Mouse (Mus musculus) hindbrain, postnatal 0 days (tissue): Measurements from ENCODE around the gene Ppfibp1. TPM values are rescaled to one million over a fixed set of nuclear protein-coding genes. Genes with fewer than 3 reads are reported as not detected.

Source experiments
- ATAC-seq: fragments of 200-750 bp; cut with Nextera tagmentation; 2 replicates; pipeline ENCODE4 v1.8.0; 2017; ENCODE audit warnings: mild to moderate bottlenecking, moderate TSS enrichment, moderate library complexity
- DNase-seq: peaks from one replicate; pipeline ENCODE4 v3.0.0-alpha.2; 2015; ENCODE audit warnings: low spot score
- H3K27ac ChIP-seq: fragments of 300-500 bp; sonication (generic); 2 replicates; pipeline ENCODE4 v1.5.1; 2014; ENCODE audit warnings: mild to moderate bottlenecking
- H3K27me3 ChIP-seq: fragments of 300-500 bp; sonication (generic); 2 replicates; pipeline ENCODE4 v1.6.1; 2014; ENCODE audit warnings: low read length, mixed read lengths; ENCODE audit not compliant: insufficient read depth
- H3K36me3 ChIP-seq: fragments of 300-500 bp; sonication (generic); 2 replicates; pipeline ENCODE4 v1.6.1; 2014; ENCODE audit warnings: low read length, mixed read lengths; ENCODE audit not compliant: insufficient read depth
- H3K4me1 ChIP-seq: fragments of 300-500 bp; sonication (generic); 2 replicates; pipeline ENCODE4 v1.6.1; 2014; ENCODE audit warnings: antibody characterized with exemption, low read length, mixed read lengths; ENCODE audit not compliant: insufficient read depth
- H3K4me2 ChIP-seq: fragments of 300-500 bp; sonication (generic); 2 replicates; pipeline ENCODE4 v1.6.1; 2014; ENCODE audit warnings: low read depth, mild to moderate bottlenecking, low read length, moderate library complexity, mixed read lengths
- H3K4me3 ChIP-seq: fragments of 300-500 bp; sonication (generic); 2 replicates; pipeline ENCODE4 v1.5.1; 2014; ENCODE audit warnings: low read length
- H3K9ac ChIP-seq: fragments of 300-500 bp; sonication (generic); replicated peaks from 2 replicates; pipeline ENCODE4 v1.6.1; 2014; ENCODE audit warnings: mild to moderate bottlenecking, low read length, moderate library complexity, mixed read lengths
- H3K9me3 ChIP-seq: fragments of 300-500 bp; sonication (generic); 2 replicates; pipeline ENCODE4 v1.6.1; 2016; ENCODE audit warnings: low read length, mixed read lengths
- CTCF ChIP-seq: IDR thresholded peaks from 2 replicates; pipeline ENCODE4 v1.5.1; 2016; ENCODE audit warnings: antibody characterized with exemption, control low read depth, low read depth
- WGBS: fragments of 180-500 bp; shearing (Covaris S2); extraction: QIAGEN DNeasy Blood & Tissue Kit; methylation state at CpG from one replicate; pipeline ENCODE4 v1.1.7; 2014; 5-methylcytosine and 5-hydroxymethylcytosine counted together
- polyA plus RNA-seq: library from polyadenylated mRNA; unstranded; fragments of >200 nt; fragmentation: Nextera tagmentation; extraction: Ambion mirVana; gene quantifications from 2 replicates; pipeline ENCODE4 v1.2.1, GENCODE M21; 2015
- total RNA-seq: library from RNA; depleted of rRNA; stranded (reverse); fragments of >200 nt; gene quantifications from 2 replicates; pipeline ENCODE4 v1.2.3, GENCODE M21; 2014

Gene Ppfibp1
- total and polyA plus RNA-seq, 2 experiments from 2014 or later: 16.3 to 26.8 TPM

DNA sequence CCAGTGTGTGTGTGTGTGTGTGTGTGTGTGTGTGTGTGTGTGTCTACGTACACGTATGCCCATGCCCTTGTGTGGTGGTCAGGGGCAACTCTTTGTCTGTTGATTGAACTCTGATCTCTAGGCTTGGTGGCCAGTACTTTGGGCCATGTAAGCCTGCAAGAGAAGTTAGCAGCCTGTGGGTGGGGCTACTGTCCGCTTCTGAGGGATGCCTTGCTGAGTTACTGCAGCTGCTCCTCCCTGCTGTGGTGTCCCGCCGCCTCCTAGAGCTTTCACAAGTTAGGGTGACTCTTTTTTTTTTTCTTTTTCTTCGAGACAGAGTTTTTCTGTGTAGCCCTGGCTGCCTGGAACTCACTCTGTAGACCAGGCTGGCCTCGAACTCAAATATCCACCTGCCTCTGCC is 171.0 kb downstream of the Ppfibp1 start:
- H3K36me3 ChIP-seq: peaks cover 26% of the 10 kb centered on the region
- no peaks in the 10 kb centered on the region for H3K27me3 ChIP-seq
- no peak overlapping the region for H3K4me3 ChIP-seq
- 70% methylated on average over 7 of the region's 7 CpGs for whole genome bisulfite sequencing
- no peaks in the 10 kb centered on the region for H3K9me3 ChIP-seq
- DNase-seq: no peak
- H3K27ac ChIP-seq: no peak overlapping the region
- H3K4me2 ChIP-seq: no peak overlapping the region
- no peak for ATAC-seq
- TF ChIP-seq CTCF: no peak
- no peaks in the 10 kb centered on the region for H3K4me1 ChIP-seq
- no peak overlapping the region for H3K9ac ChIP-seq

DNA sequence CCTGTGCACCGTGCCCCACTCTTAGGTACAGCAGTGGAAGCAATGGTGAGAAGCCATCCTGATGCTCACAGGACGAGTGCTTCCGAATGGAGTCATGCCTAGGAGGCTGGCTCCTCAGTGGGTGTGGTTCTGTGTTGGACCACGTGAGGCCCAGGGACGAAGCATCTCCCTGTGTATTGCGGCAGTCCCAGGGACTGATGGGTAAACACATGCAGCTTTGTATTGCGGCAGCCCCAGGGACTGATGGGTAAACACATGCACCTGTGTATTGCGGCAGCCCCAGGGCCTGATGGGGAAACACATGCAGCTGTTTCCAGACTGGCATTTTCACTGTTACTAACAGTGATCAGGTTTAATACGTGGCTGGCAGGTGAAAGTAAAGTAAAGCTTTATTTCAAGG is 173.3 kb downstream of the Ppfibp1 start:
- DNase-seq (peak; percentile 19), ATAC-seq (peak; percentile 58; the same call in 1 of the 2 replicates)
- no peaks in the 10 kb centered on the region for H3K9me3 ChIP-seq
- H3K4me3 ChIP-seq: no peak overlapping the region
- no peak overlapping the region for H3K4me2 ChIP-seq
- H3K4me1 ChIP-seq: no peaks in the 10 kb centered on the region
- no peak overlapping the region for H3K9ac ChIP-seq
- H3K36me3 ChIP-seq: peaks cover 11% of the 10 kb centered on the region
- no peaks in the 10 kb centered on the region for H3K27me3 ChIP-seq
- TF ChIP-seq CTCF: no peak
- H3K27ac ChIP-seq: no peak overlapping the region
- 79% methylated on average over 9 of the region's 9 CpGs for WGBS

DNA sequence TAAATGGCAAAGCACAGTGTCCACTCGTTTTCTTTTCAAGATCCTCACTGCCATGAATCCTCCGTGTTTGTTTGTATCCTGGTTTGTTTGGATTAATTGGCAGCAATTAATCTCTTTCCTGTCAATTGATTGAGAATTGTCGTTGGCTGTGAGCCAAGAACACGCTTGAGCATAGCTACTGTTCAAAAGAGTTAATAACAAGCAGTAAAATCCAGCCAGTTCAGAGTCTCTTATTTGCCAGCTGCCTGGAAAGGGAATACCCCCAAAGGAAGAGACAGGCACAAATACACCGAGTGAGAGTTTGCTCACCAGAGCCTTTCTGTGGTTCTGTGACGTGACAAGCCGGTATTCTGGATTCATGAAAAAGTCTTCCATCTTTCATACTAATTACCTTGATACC is 173.7 kb downstream of the Ppfibp1 start:
- DNase-seq: peak; percentile 14

DNA sequence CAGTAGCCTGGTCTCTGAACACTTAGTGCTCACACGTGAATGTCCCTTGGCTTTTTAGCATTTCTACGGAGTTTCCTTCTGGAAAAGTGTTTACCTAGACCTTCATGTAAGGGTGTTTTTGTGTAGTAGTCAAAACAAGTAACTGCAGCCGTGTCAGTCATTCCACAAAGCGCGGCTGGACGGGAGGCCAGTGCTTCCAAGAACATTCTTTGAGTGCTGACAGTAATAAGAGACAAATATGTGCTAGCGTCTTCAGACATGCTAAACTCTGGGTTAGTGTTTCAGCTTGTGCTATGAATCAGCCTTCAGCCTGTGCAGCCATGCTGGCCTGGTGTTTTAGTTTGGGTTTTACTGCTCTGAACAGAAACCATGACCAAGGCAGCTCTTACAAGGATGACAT is 174.4 kb downstream of the Ppfibp1 start:
- no peak for ATAC-seq
- WGBS: 90% methylated on average over 7 of the region's 7 CpGs
- Histone ChIP-seq H3K36me3 (peaks cover 18% of the 10 kb centered on the region), H3K9me3 (no peaks in the 10 kb centered on the region), H3K4me3 (no peak overlapping the region), H3K27ac (no peak overlapping the region), H3K4me1 (no peaks in the 10 kb centered on the region), H3K9ac (no peak overlapping the region), H3K4me2 (no peak overlapping the region), H3K27me3 (no peaks in the 10 kb centered on the region)
- DNase-seq: no peak
- no peak for TF ChIP-seq CTCF

More for the DNA sequence above, 173.7 kb downstream of the Ppfibp1 start:
- Histone ChIP-seq H3K4me3 (no peak overlapping the region), H3K36me3 (peaks cover 12% of the 10 kb centered on the region), H3K9ac (no peak overlapping the region), H3K27me3 (no peaks in the 10 kb centered on the region), H3K9me3 (no peaks in the 10 kb centered on the region), H3K4me2 (no peak overlapping the region), H3K4me1 (no peaks in the 10 kb centered on the region), H3K27ac (no peak overlapping the region)
- no peak for TF ChIP-seq CTCF
- ATAC-seq: no peak
- WGBS: 57% methylated on average over 7 of the region's 7 CpGs

DNA sequence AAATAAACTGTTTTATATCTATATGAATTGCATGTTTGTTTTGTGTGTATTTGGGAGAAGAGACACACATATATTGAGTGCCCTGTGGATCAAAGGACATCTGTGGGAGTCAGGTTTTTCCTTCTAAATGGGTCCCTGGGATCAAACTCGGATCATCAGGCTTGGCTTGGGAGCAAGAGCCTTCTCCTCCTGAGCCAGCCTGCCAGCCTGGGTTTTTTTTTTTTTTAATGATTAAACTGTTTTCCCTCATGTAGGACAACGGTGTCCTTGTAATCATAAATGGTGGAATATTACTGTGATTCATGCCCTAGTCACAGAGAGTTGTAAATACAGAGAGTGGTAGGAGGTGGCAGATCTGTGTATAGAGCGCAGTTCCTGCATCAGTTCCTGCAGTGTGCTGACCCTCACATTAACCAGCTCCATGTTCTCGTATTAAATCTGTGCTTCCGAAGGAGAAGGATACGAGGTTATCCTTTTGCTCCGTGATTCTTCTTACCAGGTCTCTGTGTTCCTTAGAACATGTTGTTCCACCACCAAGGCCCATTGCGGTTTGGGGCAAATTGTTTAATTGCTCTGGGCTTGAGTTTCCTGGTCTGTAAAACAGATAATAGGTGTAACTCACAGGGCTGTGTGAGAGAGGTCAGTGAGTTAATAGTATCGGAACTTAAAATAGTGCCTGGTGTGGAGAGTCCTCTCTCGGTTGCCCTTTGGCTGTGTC is 176.1 kb downstream of the Ppfibp1 start:
- WGBS: 94% methylated on average over 10 of the region's 10 CpGs
- no peaks in the 10 kb centered on the region for H3K27me3 ChIP-seq
- H3K27ac ChIP-seq: no peak overlapping the region
- ATAC-seq (no peak), DNase-seq (no peak)
- H3K36me3 ChIP-seq: peaks cover 18% of the 10 kb centered on the region
- H3K4me1 ChIP-seq: no peaks in the 10 kb centered on the region
- no peak overlapping the region for H3K4me3 ChIP-seq
- H3K9ac ChIP-seq: no peak overlapping the region
- H3K9me3 ChIP-seq: no peaks in the 10 kb centered on the region
- TF ChIP-seq CTCF: no peak
- H3K4me2 ChIP-seq: no peak overlapping the region

- no peaks in the 10 kb centered on the region for H3K4me1 ChIP-seq
- no peak overlapping the region for H3K27ac ChIP-seq
- no peak for TF ChIP-seq CTCF
- 87% methylated on average over 6 of the region's 6 CpGs for WGBS
- DNase-seq (no peak), ATAC-seq (no peak)
- no peak overlapping the region for H3K4me3 ChIP-seq
- H3K36me3 ChIP-seq: peaks cover 18% of the 10 kb centered on the region
- no peak overlapping the region for H3K4me2 ChIP-seq
- no peak overlapping the region for H3K9ac ChIP-seq
- no peaks in the 10 kb centered on the region for H3K27me3 ChIP-seq
- H3K9me3 ChIP-seq: no peaks in the 10 kb centered on the region
Measured at GRCm38 (mm10) chr6:147064944-147065261, 176.6 kb downstream of the Ppfibp1 start.

- ATAC-seq: peak; percentile 59; the same call in 1 of the 2 replicates
- no peak overlapping the region for H3K4me3 ChIP-seq
- DNase-seq: no peak
- no peak overlapping the region for H3K9ac ChIP-seq
- no peaks in the 10 kb centered on the region for H3K9me3 ChIP-seq
- no peaks in the 10 kb centered on the region for H3K27me3 ChIP-seq
- no peaks in the 10 kb centered on the region for H3K4me1 ChIP-seq
- H3K27ac ChIP-seq: no peak overlapping the region
- H3K36me3 ChIP-seq: peaks cover 20% of the 10 kb centered on the region; the same call in 1 of the 2 replicates
- 0 out of 2 replicates have a peak, but pooled peaks have one; percentile 3 for TF ChIP-seq CTCF
- H3K4me2 ChIP-seq: no peak overlapping the region
- WGBS: 25% methylated on average over 5 of the region's 5 CpGs
Measured at GRCm38 (mm10) chr6:147075808-147076387, 187.6 kb downstream of the Ppfibp1 start.
